Mouse (Mus musculus) layer of hippocampus, adult 11-12 months (tissue): ENCODE data around the gene Fig4.

ENCODE experiments used
- DNase-seq: peaks from one replicate; pipeline ENCODE4 v3.0.0; 2022; ENCODE audit warnings: low spot score

Gene Fig4

GRCm38 (mm10) chr10:41214083-41214482 lies 89.0 kb downstream of the Fig4 start:
- no peak for DNase-seq

GRCm38 (mm10) chr10:41209538-41209937 lies 93.5 kb downstream of the Fig4 start:
- no peak for DNase-seq

GRCm38 (mm10) chr10:41208860-41209377 lies 94.1 kb downstream of the Fig4 start:
- DNase-seq, result no peak

GRCm38 (mm10) chr10:41205647-41206046 lies 97.4 kb downstream of the Fig4 start:
- DNase-seq, result no peak

GRCm38 (mm10) chr10:41204637-41205315 lies 98.3 kb downstream of the Fig4 start:
- no peak for DNase-seq

- DNase-seq, result no peak
Observed at GRCm38 (mm10) chr10:41204191-41204590, 98.9 kb downstream of the Fig4 start.

GRCm38 (mm10) chr10:41198719-41199118 lies 104.3 kb downstream of the Fig4 start:
- no peak for DNase-seq

- no peak for DNase-seq
Observed at GRCm38 (mm10) chr10:41197788-41198187, 105.3 kb downstream of the Fig4 start.

GRCm38 (mm10) chr10:41196295-41196694 lies 106.8 kb downstream of the Fig4 start:
- no peak for DNase-seq

GRCm38 (mm10) chr10:41189392-41189791 lies 113.7 kb downstream of the Fig4 start:
- no peak for DNase-seq

GRCm38 (mm10) chr10:41183975-41184374 lies 119.1 kb downstream of the Fig4 start:
- DNase-seq, result no peak

- no peak for DNase-seq
Observed at GRCm38 (mm10) chr10:41182644-41183043, 120.4 kb downstream of the Fig4 start.

GRCm38 (mm10) chr10:41166141-41166540 lies 136.9 kb downstream of the Fig4 start:
- no peak for DNase-seq

GRCm38 (mm10) chr10:41163108-41163507 lies 140.0 kb downstream of the Fig4 start:
- no peak for DNase-seq

- no peak for DNase-seq
Observed at GRCm38 (mm10) chr10:41157296-41157695, 145.8 kb downstream of the Fig4 start.

- DNase-seq, result no peak
Observed at GRCm38 (mm10) chr10:41156693-41157092, 146.4 kb downstream of the Fig4 start.

GRCm38 (mm10) chr10:41153229-41153750 lies 149.8 kb downstream of the Fig4 start:
- no peak for DNase-seq

- DNase-seq, result no peak
Observed at GRCm38 (mm10) chr10:41151901-41152300, 151.2 kb downstream of the Fig4 start.

GRCm38 (mm10) chr10:41151441-41151840 lies 151.6 kb downstream of the Fig4 start:
- DNase-seq, result no peak

- no peak for DNase-seq
Observed at GRCm38 (mm10) chr10:41151021-41151420, 152.0 kb downstream of the Fig4 start.

- no peak for DNase-seq
Observed at GRCm38 (mm10) chr10:41150496-41150895, 152.6 kb downstream of the Fig4 start.

GRCm38 (mm10) chr10:41149307-41149706 lies 153.8 kb downstream of the Fig4 start:
- no peak for DNase-seq

GRCm38 (mm10) chr10:41146141-41146540 lies 156.9 kb downstream of the Fig4 start:
- DNase-seq, result no peak
